Mouse (Mus musculus): Measurements from ENCODE around the gene Poc1b. TPM values are rescaled to one million over a fixed set of nuclear protein-coding genes. Genes with fewer than 3 reads are reported as not detected.

Poc1b gene
- polyA plus RNA-seq, 1 experiment = 8.0 TPM

DNA sequence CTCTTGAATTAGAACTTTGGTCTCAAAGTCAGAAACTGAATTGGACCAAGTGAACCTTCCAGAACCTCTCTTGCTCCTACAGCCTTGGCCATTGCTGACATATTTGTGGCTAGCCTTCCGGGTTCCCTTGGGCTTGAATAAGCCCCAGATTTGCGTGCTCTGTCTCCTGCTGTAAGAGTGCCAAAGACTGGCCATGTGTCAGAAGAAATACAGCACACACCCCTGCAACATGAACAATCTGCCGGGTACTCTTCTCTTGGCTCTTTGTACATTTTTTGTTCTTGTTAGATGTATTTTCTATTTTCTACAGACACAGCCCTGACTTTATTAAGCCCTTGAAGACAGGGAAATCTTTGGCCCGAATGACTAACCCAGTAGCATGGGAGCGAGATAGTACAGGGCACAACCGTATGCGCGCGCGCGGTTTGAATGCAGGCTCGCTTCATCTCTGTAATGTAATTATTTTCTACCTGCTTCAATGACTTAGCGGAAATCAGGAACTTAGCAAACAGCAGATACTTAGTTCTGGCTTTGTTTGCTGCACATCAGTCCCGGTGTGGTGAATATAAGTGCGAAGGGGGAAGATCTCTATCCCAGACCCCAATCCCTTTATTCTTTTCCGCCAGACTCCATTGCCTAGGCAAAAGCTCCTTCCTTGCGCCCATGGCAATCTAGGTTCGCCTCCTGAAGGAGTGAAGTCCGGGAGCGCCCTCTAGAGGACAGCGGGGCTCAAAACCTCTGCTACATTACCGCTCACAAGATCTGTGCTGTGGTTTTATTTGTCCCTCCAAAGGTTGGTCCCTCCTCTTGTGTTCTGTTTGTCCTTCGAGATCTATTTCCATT lies 22.2 kb upstream of the Poc1b start:
- H3ac ChIP-seq (ENCODE audit: control insufficient read depth, insufficient read length) = no peak overlapping the region
- no peak for TF ChIP-seq TCF12 (IDR thresholded peaks at IDR 0.05; ENCODE audit: insufficient read depth, poor library complexity, severe bottlenecking)
- no peak for TF ChIP-seq MYOD1 (IDR thresholded peaks at IDR 0.05; ENCODE audit: control insufficient read depth in 1 of 3, insufficient read length in 2 of 3, low read depth in 2 of 3)
- no peak for TF ChIP-seq TCF3 (IDR thresholded peaks at IDR 0.05; ENCODE audit: insufficient read length, low read depth)
- TF ChIP-seq MAX (IDR thresholded peaks at IDR 0.05; ENCODE audit: low read depth) = no peak
- TF ChIP-seq SRF (IDR thresholded peaks at IDR 0.05; ENCODE audit: control insufficient read depth, insufficient read length, low read depth) = no peak
- TF ChIP-seq MYOG (IDR thresholded peaks at IDR 0.05; ENCODE audit: control insufficient read depth in 1 of 3, insufficient read depth in 1 of 3, insufficient read length in 2 of 3, low read depth in 2 of 3) = no peak
- no peak for TF ChIP-seq USF1 (IDR thresholded peaks at IDR 0.05; ENCODE audit: low read depth)
- TF ChIP-seq POLR2AphosphoS2 (IDR thresholded peaks at IDR 0.05; ENCODE audit: insufficient read length, low read depth) = no peak
- TF ChIP-seq E2F4 (IDR thresholded peaks at IDR 0.05; ENCODE audit: insufficient read depth) = no peak
- no peak for TF ChIP-seq POLR2A (IDR thresholded peaks at IDR 0.05; ENCODE audit: insufficient read length, low read depth)
- TF ChIP-seq CEBPB (IDR thresholded peaks at IDR 0.05; ENCODE audit: insufficient read depth, poor library complexity, severe bottlenecking) = no peak
- TF ChIP-seq REST (IDR thresholded peaks at IDR 0.05; ENCODE audit: insufficient read depth, insufficient read length) = no peak
- no peaks in the 10 kb centered on the region for H3K27me3 ChIP-seq (ENCODE audit: control insufficient read depth, insufficient read depth, insufficient read length)
- H3K4me2 ChIP-seq (ENCODE audit: low read depth) = peak overlapping the region; percentile 38
- H3K4me3 ChIP-seq = no peak overlapping the region
- H3K36me3 ChIP-seq (ENCODE audit: control insufficient read depth, insufficient read depth) = no peaks in the 10 kb centered on the region
- no peaks in the 10 kb centered on the region for H3K79me2 ChIP-seq (ENCODE audit: control insufficient read depth, insufficient read depth)

DNA sequence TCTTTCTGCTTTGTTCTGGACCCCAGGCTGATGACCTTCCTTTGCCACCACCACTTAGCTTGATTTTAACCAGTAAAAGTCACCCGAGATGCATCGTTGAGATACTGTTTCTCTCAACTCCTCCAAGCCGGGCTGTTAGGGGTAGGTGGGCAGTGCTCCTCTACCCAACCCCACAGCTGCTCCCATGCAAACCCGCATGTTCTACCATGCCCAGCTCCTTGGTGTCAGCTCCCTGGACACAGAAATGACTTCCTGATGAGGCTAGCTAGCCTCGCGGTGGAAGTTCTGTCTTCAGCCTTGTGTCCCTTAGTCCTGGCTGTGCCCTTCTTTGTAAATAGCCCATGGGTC lies 21.6 kb upstream of the Poc1b start:
- Histone ChIP-seq H3K36me3 (ENCODE audit: control insufficient read depth, insufficient read depth) (no peaks in the 10 kb centered on the region), H3ac (ENCODE audit: control insufficient read depth, insufficient read length) (no peak overlapping the region), H3K4me2 (ENCODE audit: low read depth) (no peak overlapping the region), H3K4me3 (no peak overlapping the region), H3K79me2 (ENCODE audit: control insufficient read depth, insufficient read depth) (no peaks in the 10 kb centered on the region), H3K27me3 (ENCODE audit: control insufficient read depth, insufficient read depth, insufficient read length) (no peaks in the 10 kb centered on the region)
- TF ChIP-seq TCF3 (IDR thresholded peaks at IDR 0.05; ENCODE audit: insufficient read length, low read depth) = no peak
- no peak for TF ChIP-seq POLR2A (IDR thresholded peaks at IDR 0.05; ENCODE audit: insufficient read length, low read depth)
- TF ChIP-seq SRF (IDR thresholded peaks at IDR 0.05; ENCODE audit: control insufficient read depth, insufficient read length, low read depth) = no peak
- TF ChIP-seq MYOD1 (IDR thresholded peaks at IDR 0.05; ENCODE audit: control insufficient read depth in 1 of 3, insufficient read length in 2 of 3, low read depth in 2 of 3) = no peak
- TF ChIP-seq E2F4 (IDR thresholded peaks at IDR 0.05; ENCODE audit: insufficient read depth) = no peak
- no peak for TF ChIP-seq MYOG (IDR thresholded peaks at IDR 0.05; ENCODE audit: control insufficient read depth in 1 of 3, insufficient read depth in 1 of 3, insufficient read length in 2 of 3, low read depth in 2 of 3)
- TF ChIP-seq USF1 (IDR thresholded peaks at IDR 0.05; ENCODE audit: low read depth) = no peak
- no peak for TF ChIP-seq REST (IDR thresholded peaks at IDR 0.05; ENCODE audit: insufficient read depth, insufficient read length)
- TF ChIP-seq CEBPB (IDR thresholded peaks at IDR 0.05; ENCODE audit: insufficient read depth, poor library complexity, severe bottlenecking) = no peak
- no peak for TF ChIP-seq MAX (IDR thresholded peaks at IDR 0.05; ENCODE audit: low read depth)
- TF ChIP-seq TCF12 (IDR thresholded peaks at IDR 0.05; ENCODE audit: insufficient read depth, poor library complexity, severe bottlenecking) = no peak
- TF ChIP-seq POLR2AphosphoS2 (IDR thresholded peaks at IDR 0.05; ENCODE audit: insufficient read length, low read depth) = no peak

DNA sequence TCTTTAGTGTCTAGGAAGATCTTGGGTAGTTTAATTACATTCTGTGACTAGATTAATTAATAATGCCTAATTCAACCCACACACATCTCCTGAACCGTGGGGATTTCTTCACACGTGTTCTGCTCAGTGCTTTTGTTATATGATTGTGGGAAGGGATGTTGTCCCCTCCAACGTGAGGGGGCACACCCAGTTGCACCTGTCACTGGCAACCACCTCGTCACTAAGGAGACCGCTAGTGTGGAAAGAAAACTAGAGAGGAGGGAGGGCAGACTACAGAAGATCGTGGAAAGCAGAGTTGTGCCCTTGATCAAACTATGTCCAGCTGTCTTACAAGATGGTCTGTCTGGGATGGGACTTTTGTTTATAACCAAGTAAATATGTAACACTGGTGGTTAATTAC lies 20.8 kb upstream of the Poc1b start:
- Histone ChIP-seq H3K4me2 (ENCODE audit: low read depth) (no peak overlapping the region), H3K4me3 (no peak overlapping the region), H3K27me3 (ENCODE audit: control insufficient read depth, insufficient read depth, insufficient read length) (no peaks in the 10 kb centered on the region), H3K79me2 (ENCODE audit: control insufficient read depth, insufficient read depth) (no peaks in the 10 kb centered on the region), H3K36me3 (ENCODE audit: control insufficient read depth, insufficient read depth) (no peaks in the 10 kb centered on the region), H3ac (ENCODE audit: control insufficient read depth, insufficient read length) (no peak overlapping the region)
- no peak for TF ChIP-seq REST (IDR thresholded peaks at IDR 0.05; ENCODE audit: insufficient read depth, insufficient read length)
- peak in 1 of 3 experiments; percentile 57 for TF ChIP-seq MYOG (IDR thresholded peaks at IDR 0.05; ENCODE audit: control insufficient read depth in 1 of 3, insufficient read depth in 1 of 3, insufficient read length in 2 of 3, low read depth in 2 of 3)
- TF ChIP-seq MYOD1 (IDR thresholded peaks at IDR 0.05; ENCODE audit: control insufficient read depth in 1 of 3, insufficient read length in 2 of 3, low read depth in 2 of 3) = peak in 2 of 3 experiments; percentile 51 to 82

DNA sequence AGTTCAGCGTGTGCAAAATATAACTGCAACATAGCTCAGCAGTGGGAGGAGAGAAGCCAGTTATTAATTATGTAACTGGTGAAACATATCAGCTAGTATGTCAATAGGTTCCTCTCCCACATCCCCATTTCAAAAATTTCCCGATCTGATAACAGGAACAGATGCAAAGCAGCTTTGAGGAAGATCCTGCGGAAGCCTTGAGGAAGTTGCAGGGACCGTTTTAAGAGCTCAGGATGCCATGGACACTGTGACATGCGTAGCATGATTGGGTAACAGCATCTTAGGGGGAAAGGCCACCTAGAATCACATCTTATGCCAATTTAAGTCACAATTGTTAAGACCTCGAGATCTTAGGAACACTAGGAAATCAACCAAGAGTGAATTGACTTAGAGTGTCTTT lies 16.9 kb upstream of the Poc1b start:
- Histone ChIP-seq H3K79me2 (ENCODE audit: control insufficient read depth, insufficient read depth) (no peaks in the 10 kb centered on the region), H3ac (ENCODE audit: control insufficient read depth, insufficient read length) (no peak overlapping the region), H3K27me3 (ENCODE audit: control insufficient read depth, insufficient read depth, insufficient read length) (no peaks in the 10 kb centered on the region), H3K4me3 (no peak overlapping the region), H3K36me3 (ENCODE audit: control insufficient read depth, insufficient read depth) (no peaks in the 10 kb centered on the region), H3K4me2 (ENCODE audit: low read depth) (no peak overlapping the region)
- TF ChIP-seq SRF (IDR thresholded peaks at IDR 0.05; ENCODE audit: control insufficient read depth, insufficient read length, low read depth) = no peak
- TF ChIP-seq USF1 (IDR thresholded peaks at IDR 0.05; ENCODE audit: low read depth) = no peak
- no peak for TF ChIP-seq POLR2AphosphoS2 (IDR thresholded peaks at IDR 0.05; ENCODE audit: insufficient read length, low read depth)
- no peak for TF ChIP-seq TCF3 (IDR thresholded peaks at IDR 0.05; ENCODE audit: insufficient read length, low read depth)
- TF ChIP-seq TCF12 (IDR thresholded peaks at IDR 0.05; ENCODE audit: insufficient read depth, poor library complexity, severe bottlenecking) = no peak
- no peak for TF ChIP-seq MAX (IDR thresholded peaks at IDR 0.05; ENCODE audit: low read depth)
- no peak for TF ChIP-seq MYOD1 (IDR thresholded peaks at IDR 0.05; ENCODE audit: control insufficient read depth in 1 of 3, insufficient read length in 2 of 3, low read depth in 2 of 3)
- no peak for TF ChIP-seq E2F4 (IDR thresholded peaks at IDR 0.05; ENCODE audit: insufficient read depth)
- TF ChIP-seq POLR2A (IDR thresholded peaks at IDR 0.05; ENCODE audit: insufficient read length, low read depth) = no peak

DNA sequence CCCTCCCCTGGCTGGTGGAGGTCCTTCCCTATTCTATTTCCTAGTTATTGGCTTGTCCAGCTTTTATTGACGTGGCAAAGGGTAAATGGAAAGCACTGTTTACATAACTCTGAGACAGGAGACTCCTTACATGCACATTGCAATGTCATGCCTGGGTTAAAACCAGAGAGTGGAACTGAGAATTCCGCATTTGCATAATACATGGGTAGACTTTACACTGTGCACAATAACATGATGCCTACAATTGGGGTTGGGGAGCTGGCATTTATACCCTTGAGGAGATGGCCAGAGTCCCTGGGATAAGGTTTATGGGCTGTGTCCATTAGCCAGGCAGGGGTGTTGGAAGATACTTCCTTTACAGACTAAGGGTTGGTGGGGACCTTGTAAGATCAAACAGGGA lies 13.5 kb upstream of the Poc1b start:
- Histone ChIP-seq H3K27me3 (ENCODE audit: control insufficient read depth, insufficient read depth, insufficient read length) (no peaks in the 10 kb centered on the region), H3K36me3 (ENCODE audit: control insufficient read depth, insufficient read depth) (no peaks in the 10 kb centered on the region), H3K4me2 (ENCODE audit: low read depth) (no peak overlapping the region), H3K79me2 (ENCODE audit: control insufficient read depth, insufficient read depth) (no peaks in the 10 kb centered on the region), H3ac (ENCODE audit: control insufficient read depth, insufficient read length) (no peak overlapping the region), H3K4me3 (no peak overlapping the region)
- TF ChIP-seq USF1 (IDR thresholded peaks at IDR 0.05; ENCODE audit: low read depth) = no peak
- TF ChIP-seq CEBPB (IDR thresholded peaks at IDR 0.05; ENCODE audit: insufficient read depth, poor library complexity, severe bottlenecking) = no peak
- TF ChIP-seq MYOD1 (IDR thresholded peaks at IDR 0.05; ENCODE audit: control insufficient read depth in 1 of 3, insufficient read length in 2 of 3, low read depth in 2 of 3) = no peak
- no peak for TF ChIP-seq SRF (IDR thresholded peaks at IDR 0.05; ENCODE audit: control insufficient read depth, insufficient read length, low read depth)
- TF ChIP-seq TCF12 (IDR thresholded peaks at IDR 0.05; ENCODE audit: insufficient read depth, poor library complexity, severe bottlenecking) = no peak
- no peak for TF ChIP-seq TCF3 (IDR thresholded peaks at IDR 0.05; ENCODE audit: insufficient read length, low read depth)
- no peak for TF ChIP-seq POLR2AphosphoS2 (IDR thresholded peaks at IDR 0.05; ENCODE audit: insufficient read length, low read depth)
- no peak for TF ChIP-seq MYOG (IDR thresholded peaks at IDR 0.05; ENCODE audit: control insufficient read depth in 1 of 3, insufficient read depth in 1 of 3, insufficient read length in 2 of 3, low read depth in 2 of 3)
- TF ChIP-seq MAX (IDR thresholded peaks at IDR 0.05; ENCODE audit: low read depth) = no peak
- TF ChIP-seq E2F4 (IDR thresholded peaks at IDR 0.05; ENCODE audit: insufficient read depth) = no peak
- TF ChIP-seq POLR2A (IDR thresholded peaks at IDR 0.05; ENCODE audit: insufficient read length, low read depth) = no peak
- no peak for TF ChIP-seq REST (IDR thresholded peaks at IDR 0.05; ENCODE audit: insufficient read depth, insufficient read length)

Measured in myocyte (in vitro differentiated cells).